Mouse (Mus musculus): Measurements from ENCODE around the gene Nono. TPM values are rescaled to one million over a fixed set of nuclear protein-coding genes. Genes with fewer than 3 reads are reported as not detected.
A peak's percentile ranks its signal among the peaks of the same experiment; 100 is the strongest.

The Nono gene
- total RNA-seq, 1 experiment from 2014 or later, result 305 TPM

- no peak for ATAC-seq (ENCODE audit: extremely low read depth, insufficient number of reproducible peaks, low FRiP score, poor library complexity, severe bottlenecking)
Measured at GRCm38 (mm10) chrX:101472202-101472601, 43.1 kb downstream of the Nono start.

DNA sequence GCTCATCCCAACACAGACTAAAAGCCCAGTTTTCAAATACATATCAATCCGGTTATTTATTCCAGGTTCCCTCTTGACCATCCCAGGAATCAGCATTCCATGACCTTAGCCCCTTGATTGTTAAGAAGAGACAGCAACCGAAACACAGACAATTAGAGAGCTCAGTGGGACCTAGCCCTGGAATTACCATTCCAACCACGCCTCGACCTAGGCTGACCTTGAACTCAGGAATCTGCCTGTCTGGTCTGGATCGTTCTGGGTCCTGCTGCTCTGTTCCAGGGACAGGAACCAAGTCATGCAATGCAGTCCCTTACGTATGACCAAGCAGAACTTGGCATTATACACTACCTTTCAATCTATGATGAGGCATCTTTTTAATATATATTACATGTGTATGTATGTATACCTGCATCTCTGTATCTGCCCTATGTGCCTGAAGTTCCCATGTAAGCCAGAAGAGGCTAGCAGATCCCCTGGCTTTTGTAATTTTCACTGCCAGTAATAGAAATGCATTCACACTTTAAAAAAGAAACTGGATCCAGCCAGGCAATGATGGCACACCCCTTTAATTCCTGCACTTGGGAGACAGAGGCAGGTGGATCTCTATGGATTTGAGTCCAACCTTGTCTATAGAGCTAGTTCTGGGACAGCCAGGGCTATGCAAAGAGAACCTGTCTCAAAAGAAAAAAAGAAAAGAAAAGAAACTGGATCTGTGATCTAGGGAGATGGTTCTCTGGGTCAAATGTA is 52.7 kb downstream of the Nono start:
- ATAC-seq (ENCODE audit: extremely low read depth, insufficient number of reproducible peaks, low FRiP score, poor library complexity, severe bottlenecking), result no peak

DNA sequence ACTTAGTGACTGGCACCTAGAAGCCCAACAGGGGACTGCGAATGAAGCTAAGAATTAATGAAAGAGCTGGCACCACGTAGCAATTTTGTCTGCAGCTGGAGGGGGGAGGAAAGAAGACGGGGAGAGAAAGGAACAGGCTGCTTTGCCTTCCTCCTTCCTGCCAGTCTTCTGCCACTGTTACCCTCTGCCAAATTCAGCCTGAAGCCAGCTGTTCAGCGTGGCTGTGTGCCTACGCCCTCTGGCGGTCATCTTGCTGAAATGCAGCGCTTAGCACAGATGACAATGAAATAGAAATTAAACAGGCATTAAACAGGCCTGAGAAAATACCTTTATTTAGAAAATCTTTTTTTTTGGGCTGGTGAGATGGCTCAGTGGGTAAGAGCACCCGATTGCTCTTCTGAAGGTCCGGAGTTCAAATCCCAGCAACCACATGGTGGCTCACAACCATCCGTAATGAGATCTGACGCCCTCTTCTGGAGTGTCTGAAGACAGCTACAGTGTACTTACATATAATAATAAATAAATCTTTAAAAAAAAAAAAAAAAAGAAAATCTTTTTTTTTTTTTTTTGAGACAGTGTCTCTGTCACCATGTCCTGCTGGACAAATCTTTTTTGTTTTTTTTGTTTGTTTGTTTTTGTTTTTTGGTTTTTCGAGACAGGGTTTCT is 57.5 kb downstream of the Nono start:
- ATAC-seq (ENCODE audit: extremely low read depth, insufficient number of reproducible peaks, low FRiP score, poor library complexity, severe bottlenecking), result peak; percentile 56; the same call in 1 of the 2 replicates

Other genes with a start within 250 kb of the Nono start
- 21.5 and 30.0 TPM in 2 replicates for gene Snx12, start 206.8 kb upstream of the Nono start, total RNA-seq (2017)
- 28.5 and 28.7 TPM in 2 replicates for gene Foxo4, start 174.8 kb upstream of the Nono start, total RNA-seq (2017)
- gene Gm614, start 165.3 kb upstream of the Nono start, total RNA-seq (2017), result 20.3 and 21.4 TPM in 2 replicates
- gene Il2rg, start 161.1 kb upstream of the Nono start, total RNA-seq (2017), result 229 and 259 TPM in 2 replicates
- not detected in 2 replicates for gene Gm20489, start 160.3 kb upstream of the Nono start, total RNA-seq (2017)
- 91.4 and 117 TPM in 2 replicates for gene Med12, start 155.3 kb upstream of the Nono start, total RNA-seq (2017)
- not detected in 2 replicates for gene Nlgn3, start 130.2 kb upstream of the Nono start, total RNA-seq (2017)
- gene Gjb1, start 52.9 kb upstream of the Nono start, total RNA-seq (2017), result not detected in 2 replicates
- gene Zmym3, start 8.5 kb upstream of the Nono start, total RNA-seq (2017), result 24.4 and 26.3 TPM in 2 replicates
- 3.3 and 8.8 TPM in 2 replicates for gene Itgb1bp2, start 19.8 kb downstream of the Nono start, total RNA-seq (2017)
- gene Taf1, start 103.4 kb downstream of the Nono start, total RNA-seq (2017), result 70.5 and 76.2 TPM in 2 replicates
- gene Ogt, start 210.7 kb downstream of the Nono start, total RNA-seq (2017), result 335 and 336 TPM in 2 replicates